Mouse (Mus musculus) mature B cell (primary cell): ENCODE data around the gene Dnajb3.
"Not testable (repeated sequence)": the region's sequence is repeated elsewhere in the genome, so short reads cannot be mapped to it uniquely, and the experiment has no call there.

ENCODE experiments used
- in situ Hi-C: fragments of 300-500 bp; cut with MboI; formaldehyde crosslinking; loops from 2 replicates; pipeline ENCODE4 v1.14.3; 2019

Gene Dnajb3

GRCm38 (mm10) chr1:88215466-88216380 lies 10.1 kb upstream of the Dnajb3 start:
- in situ Hi-C loops: no loop called here

GRCm38 (mm10) chr1:88214462-88214952 lies 8.9 kb upstream of the Dnajb3 start:
- in situ Hi-C loops: no loop called here

GRCm38 (mm10) chr1:88213766-88214461 lies 8.3 kb upstream of the Dnajb3 start:
- in situ Hi-C loops: no loop called here

GRCm38 (mm10) chr1:88213061-88213460 lies 7.5 kb upstream of the Dnajb3 start:
- in situ Hi-C loops: no loop called here

GRCm38 (mm10) chr1:88212341-88213045 lies 6.9 kb upstream of the Dnajb3 start:
- in situ Hi-C loops: no loop called here

GRCm38 (mm10) chr1:88211812-88212211 lies 6.2 kb upstream of the Dnajb3 start, which contains the start of gene Ugt1a1:
Gene Ugt1a1, plus strand, starts transcription at chr1:88211959.
- in situ Hi-C loops: no loop called here

GRCm38 (mm10) chr1:88206843-88207479 lies 1.4 kb upstream of the Dnajb3 start:
- in situ Hi-C loops: no loop called here

GRCm38 (mm10) chr1:88200456-88200855 lies 5.1 kb downstream of the Dnajb3 start, which contains the start of gene Ugt1a2:
Gene Ugt1a2, plus strand, starts transcription at chr1:88200601.
- in situ Hi-C loops: no loop called here

- in situ Hi-C loops: no loop called here
Measured at GRCm38 (mm10) chr1:88199996-88200395, 5.6 kb downstream of the Dnajb3 start.

- in situ Hi-C loops: no loop called here
Measured at GRCm38 (mm10) chr1:88197443-88197842, 8.1 kb downstream of the Dnajb3 start.

GRCm38 (mm10) chr1:88195687-88196086 lies 9.9 kb downstream of the Dnajb3 start:
- in situ Hi-C loops: no loop called here

- in situ Hi-C loops: no loop called here
Measured at GRCm38 (mm10) chr1:88192136-88192535, 13.4 kb downstream of the Dnajb3 start.

GRCm38 (mm10) chr1:88186325-88186935 lies 19.2 kb downstream of the Dnajb3 start:
- in situ Hi-C loops: no loop called here

- in situ Hi-C loops: no loop called here
Measured at GRCm38 (mm10) chr1:88179657-88180056, 25.9 kb downstream of the Dnajb3 start.

GRCm38 (mm10) chr1:88172190-88172589 lies 33.4 kb downstream of the Dnajb3 start:
- in situ Hi-C loops: not testable (repeated sequence)

GRCm38 (mm10) chr1:88165711-88166110 lies 39.9 kb downstream of the Dnajb3 start, which contains the start of gene Ugt1a5:
Gene Ugt1a5, plus strand, starts transcription at chr1:88166012.
- in situ Hi-C loops: no loop called here

- in situ Hi-C loops: no loop called here
Measured at GRCm38 (mm10) chr1:88158430-88158829, 47.2 kb downstream of the Dnajb3 start.
